Mouse (Mus musculus) myocyte (in vitro differentiated cells): Measurements from ENCODE around the gene Slc24a2. TPM values are rescaled to one million over a fixed set of nuclear protein-coding genes. Genes with fewer than 3 reads are reported as not detected.

Experiments used
- H3K27me3 ChIP-seq: one replicate; pipeline ENCODE4 v1.6.1; 2011; ENCODE audit not compliant: control insufficient read depth, insufficient read depth, insufficient read length
- H3K36me3 ChIP-seq: one replicate; pipeline ENCODE4 v1.6.1; 2011; ENCODE audit not compliant: control insufficient read depth, insufficient read depth
- H3K4me2 ChIP-seq: one replicate; pipeline ENCODE4 v1.6.1; 2011; ENCODE audit warnings: low read depth, control low read depth
- H3K4me3 ChIP-seq: one replicate; pipeline ENCODE4 v1.5.1; 2011; ENCODE audit warnings: mild to moderate bottlenecking, control low read depth, moderate library complexity
- H3K79me2 ChIP-seq: one replicate; pipeline ENCODE4 v1.6.1; 2011; ENCODE audit not compliant: control insufficient read depth, insufficient read depth
- H3ac ChIP-seq: one replicate; pipeline ENCODE4 v1.6.1; 2011; ENCODE audit not compliant: control insufficient read depth, insufficient read length
- CEBPB ChIP-seq: IDR thresholded peaks from 2 replicates; pipeline ENCODE4 v1.6.1; 2011; ENCODE audit warnings: mild to moderate bottlenecking, moderate library complexity; ENCODE audit not compliant: poor library complexity, insufficient read depth, severe bottlenecking
- E2F4 ChIP-seq: IDR thresholded peaks from one replicate; pipeline ENCODE4 v1.6.1; 2011; ENCODE audit warnings: mild to moderate bottlenecking, control low read depth, moderate library complexity; ENCODE audit not compliant: insufficient read depth
- MAX ChIP-seq: IDR thresholded peaks from one replicate; pipeline ENCODE4 v1.6.1; 2011; ENCODE audit warnings: low read depth, mild to moderate bottlenecking, control low read depth
- MYOD1 ChIP-seq, 3 experiments: IDR thresholded peaks; one replicate each; pipeline ENCODE4 v1.6.1; 2011; ENCODE audit warnings: control low read depth in 2 of 3, low read depth in 2 of 3, mild to moderate bottlenecking in 2 of 3, moderate library complexity in 1 of 3; ENCODE audit not compliant: insufficient read length in 2 of 3, control insufficient read depth in 1 of 3
- MYOG ChIP-seq, 3 experiments: IDR thresholded peaks; one replicate each; pipeline ENCODE4 v1.6.1; 2011; ENCODE audit warnings: control low read depth in 2 of 3, low read depth in 2 of 3, mild to moderate bottlenecking in 2 of 3; ENCODE audit not compliant: insufficient read length in 2 of 3, control insufficient read depth in 1 of 3, insufficient read depth in 1 of 3
- POLR2A ChIP-seq: IDR thresholded peaks from one replicate; pipeline ENCODE4 v1.6.1; 2011; ENCODE audit warnings: low read depth, mild to moderate bottlenecking, control low read depth, moderate library complexity; ENCODE audit not compliant: insufficient read length
- POLR2AphosphoS2 ChIP-seq: IDR thresholded peaks from one replicate; pipeline ENCODE4 v1.6.1; 2011; ENCODE audit warnings: low read depth, control low read depth; ENCODE audit not compliant: insufficient read length
- REST ChIP-seq: IDR thresholded peaks from one replicate; pipeline ENCODE4 v1.6.1; 2011; ENCODE audit warnings: mild to moderate bottlenecking, control low read depth, moderate library complexity; ENCODE audit not compliant: insufficient read depth, insufficient read length
- SRF ChIP-seq: IDR thresholded peaks from one replicate; pipeline ENCODE4 v1.6.1; 2011; ENCODE audit warnings: low read depth; ENCODE audit not compliant: control insufficient read depth, insufficient read length
- TCF12 ChIP-seq: IDR thresholded peaks from one replicate; pipeline ENCODE4 v1.6.1; 2011; ENCODE audit warnings: mild to moderate bottlenecking, control low read depth; ENCODE audit not compliant: poor library complexity, insufficient read depth, severe bottlenecking
- TCF3 ChIP-seq: IDR thresholded peaks from one replicate; pipeline ENCODE4 v1.6.1; 2011; ENCODE audit warnings: low read depth, control low read depth; ENCODE audit not compliant: insufficient read length
- USF1 ChIP-seq: IDR thresholded peaks from one replicate; pipeline ENCODE4 v1.6.1; 2011; ENCODE audit warnings: low read depth, mild to moderate bottlenecking, control low read depth, moderate library complexity
- polyA plus RNA-seq: library from polyadenylated mRNA; unstranded; fragments of >200 nt; fragmentation: generic; extraction: Trizol; gene quantifications from one replicate; pipeline ENCODE4 v1.2.1, GENCODE M21; 2012; ENCODE audit warnings: missing spikeins

Slc24a2 gene
- polyA plus RNA-seq, 1 experiment = under 0.01 TPM

DNA sequence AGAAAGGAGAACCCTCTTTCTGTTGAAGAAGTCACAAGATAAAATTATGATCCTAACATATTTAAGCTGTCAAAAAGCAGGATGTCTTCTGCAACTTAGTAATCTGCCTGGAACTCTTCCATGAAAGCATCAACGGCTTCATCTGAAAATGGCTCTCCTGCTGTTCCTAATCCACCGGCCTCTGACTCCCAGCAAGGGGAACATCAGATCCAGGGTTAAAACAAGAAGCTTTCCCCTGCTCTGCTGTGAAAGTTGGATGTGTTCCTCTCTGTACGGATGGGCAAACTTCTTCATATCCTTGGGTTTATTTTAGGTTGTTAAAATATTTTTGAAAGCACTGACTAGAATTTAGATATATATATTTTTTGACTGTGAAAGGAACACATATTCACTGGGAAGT is 136.7 kb downstream of the Slc24a2 start:
- no peaks in the 10 kb centered on the region for H3K79me2 ChIP-seq
- TF ChIP-seq POLR2A = no peak
- no peak for TF ChIP-seq CEBPB
- TF ChIP-seq POLR2AphosphoS2 = no peak
- TF ChIP-seq MYOD1 (IDR thresholded peaks at IDR 0.05; ENCODE audit: control insufficient read depth in 1 of 3, insufficient read length in 2 of 3, low read depth in 2 of 3) = no peak
- no peak for TF ChIP-seq USF1
- no peak for TF ChIP-seq REST
- no peak for TF ChIP-seq TCF3
- no peak for TF ChIP-seq TCF12

DNA sequence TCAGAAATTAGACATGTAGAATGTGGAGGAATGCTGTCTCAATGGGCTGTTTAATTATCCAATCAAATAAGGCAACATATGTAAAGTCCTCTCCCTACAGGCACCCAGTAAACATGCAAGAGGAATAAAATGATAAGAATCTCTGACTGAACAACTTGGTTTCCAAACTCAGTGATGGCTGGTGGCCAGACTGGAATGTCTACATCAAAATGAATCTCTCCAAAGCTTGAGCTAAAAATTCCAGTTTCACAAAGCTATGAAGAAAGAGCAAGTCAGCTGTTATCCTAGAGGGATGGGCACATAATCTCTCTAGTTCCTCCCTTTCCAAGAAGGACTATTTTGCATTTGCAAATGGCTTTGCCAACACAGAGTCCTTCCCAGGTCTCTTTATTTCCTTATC is 139.4 kb downstream of the Slc24a2 start:
- no peak overlapping the region for H3ac ChIP-seq
- H3K27me3 ChIP-seq = no peaks in the 10 kb centered on the region
- no peak for TF ChIP-seq POLR2A
- no peak for TF ChIP-seq MAX
- no peak for TF ChIP-seq MYOD1 (IDR thresholded peaks at IDR 0.05; ENCODE audit: control insufficient read depth in 1 of 3, insufficient read length in 2 of 3, low read depth in 2 of 3)
- no peak for TF ChIP-seq CEBPB
- no peak for TF ChIP-seq E2F4
- no peak for TF ChIP-seq USF1
- no peak for TF ChIP-seq REST
- no peak for TF ChIP-seq TCF3
- TF ChIP-seq POLR2AphosphoS2 = no peak
- TF ChIP-seq SRF = no peak
- H3K4me3 ChIP-seq = no peak overlapping the region
- H3K79me2 ChIP-seq = no peaks in the 10 kb centered on the region
- no peaks in the 10 kb centered on the region for H3K36me3 ChIP-seq
- no peak overlapping the region for H3K4me2 ChIP-seq

More for the DNA sequence above, 136.7 kb downstream of the Slc24a2 start:
- Histone ChIP-seq H3K36me3 (no peaks in the 10 kb centered on the region), H3K4me3 (no peak overlapping the region), H3K4me2 (no peak overlapping the region), H3ac (no peak overlapping the region), H3K27me3 (no peaks in the 10 kb centered on the region)

DNA sequence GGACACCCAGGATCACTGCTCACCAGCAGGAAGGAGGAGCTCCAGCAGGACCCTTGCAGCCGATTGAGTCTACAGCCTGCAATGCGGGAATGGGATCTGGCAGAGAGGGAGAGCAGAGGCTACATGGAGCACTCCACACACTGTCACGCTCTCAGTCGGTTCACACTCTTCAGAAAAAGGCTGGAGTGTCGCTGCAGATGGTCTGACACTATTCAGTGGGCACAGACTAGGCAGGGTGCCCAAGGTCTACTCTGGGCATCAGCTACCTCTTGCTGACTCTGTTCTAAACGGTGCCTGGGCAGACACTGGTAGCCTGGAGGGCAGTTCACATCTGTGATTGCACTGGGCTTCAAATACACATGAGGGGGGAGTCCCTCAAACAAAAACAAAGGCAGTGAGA is 141.6 kb downstream of the Slc24a2 start:
- no peak overlapping the region for H3K4me2 ChIP-seq
- H3K79me2 ChIP-seq = no peaks in the 10 kb centered on the region
- H3ac ChIP-seq = no peak overlapping the region
- TF ChIP-seq SRF = no peak
- no peak for TF ChIP-seq POLR2A
- TF ChIP-seq TCF12 = no peak
- TF ChIP-seq TCF3 = no peak
- TF ChIP-seq REST = no peak
- no peak for TF ChIP-seq MAX
- TF ChIP-seq CEBPB = no peak
- no peak for TF ChIP-seq POLR2AphosphoS2
- TF ChIP-seq MYOG (IDR thresholded peaks at IDR 0.05; ENCODE audit: control insufficient read depth in 1 of 3, insufficient read depth in 1 of 3, insufficient read length in 2 of 3, low read depth in 2 of 3) = no peak
- TF ChIP-seq USF1 = no peak
- no peak for TF ChIP-seq E2F4
- TF ChIP-seq MYOD1 (IDR thresholded peaks at IDR 0.05; ENCODE audit: control insufficient read depth in 1 of 3, insufficient read length in 2 of 3, low read depth in 2 of 3) = no peak
- H3K27me3 ChIP-seq = no peaks in the 10 kb centered on the region
- H3K4me3 ChIP-seq = no peak overlapping the region
- H3K36me3 ChIP-seq = no peaks in the 10 kb centered on the region

GRCm38 (mm10) chr4:87087597-87087996 is 142.7 kb downstream of the Slc24a2 start:
- Histone ChIP-seq H3K79me2 (no peaks in the 10 kb centered on the region), H3K4me2 (no peak overlapping the region), H3K36me3 (no peaks in the 10 kb centered on the region), H3ac (no peak overlapping the region), H3K27me3 (no peaks in the 10 kb centered on the region), H3K4me3 (no peak overlapping the region)
- TF ChIP-seq POLR2AphosphoS2 = no peak
- no peak for TF ChIP-seq MAX
- TF ChIP-seq POLR2A = no peak
- no peak for TF ChIP-seq TCF3
- TF ChIP-seq USF1 = no peak
- no peak for TF ChIP-seq MYOD1 (IDR thresholded peaks at IDR 0.05; ENCODE audit: control insufficient read depth in 1 of 3, insufficient read length in 2 of 3, low read depth in 2 of 3)
- TF ChIP-seq E2F4 = no peak
- no peak for TF ChIP-seq TCF12
- no peak for TF ChIP-seq MYOG (IDR thresholded peaks at IDR 0.05; ENCODE audit: control insufficient read depth in 1 of 3, insufficient read depth in 1 of 3, insufficient read length in 2 of 3, low read depth in 2 of 3)
- no peak for TF ChIP-seq REST
- TF ChIP-seq CEBPB = no peak
- no peak for TF ChIP-seq SRF

- H3K27me3 ChIP-seq = no peaks in the 10 kb centered on the region
- TF ChIP-seq SRF (no peak), CEBPB (peak; percentile 77; the same call in 1 of the 2 replicates), MAX (no peak), POLR2A (no peak)
- no peaks in the 10 kb centered on the region for H3K36me3 ChIP-seq
- H3K4me2 ChIP-seq = peak overlapping the region; percentile 25
- no peak overlapping the region for H3ac ChIP-seq
- H3K4me3 ChIP-seq = no peak overlapping the region
- no peaks in the 10 kb centered on the region for H3K79me2 ChIP-seq
These were observed 143.2 kb downstream of the Slc24a2 start for GRCm38 (mm10) chr4:87086933-87087577.
